Mouse (Mus musculus): ENCODE measurements at regions not wholly inside any gene's neighbourhood (a gene's known extent, or its start where the extent isn't known, plus 50 kb on each side); places are given as distances from the start of the nearest gene placed in this dataset.

DNA sequence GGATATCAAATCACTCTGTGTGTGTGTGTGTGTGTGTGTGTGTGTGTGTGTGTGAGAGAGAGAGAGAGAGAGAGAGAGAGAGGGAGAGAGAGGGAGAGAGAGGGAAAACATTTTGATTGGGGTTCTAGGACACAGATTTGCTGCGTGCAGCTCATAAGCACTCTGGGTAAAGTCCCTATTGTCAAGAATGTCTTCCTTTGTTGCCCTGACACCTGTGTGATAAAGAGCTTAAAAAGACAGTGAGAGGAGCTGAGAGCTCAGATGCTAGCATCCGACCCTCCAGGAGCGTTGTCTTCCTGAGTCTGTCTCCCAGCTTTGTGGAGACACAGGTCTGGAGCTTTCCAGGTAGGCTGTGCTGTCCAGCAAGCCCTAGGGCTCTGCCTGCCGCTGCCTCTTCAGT is 146.8 kb upstream of the Gm5148 start:
- no peak for TF ChIP-seq CTCF (IDR thresholded peaks at IDR 0.05; ENCODE audit: extremely low read depth, insufficient read length, insufficient replicate concordance, low read depth, low read length)
- TF ChIP-seq POLR2A (IDR thresholded peaks at IDR 0.05; ENCODE audit: low read depth, low read length) = no peak
